Mouse (Mus musculus) midbrain, embryonic 12.5 days (tissue): Measurements from ENCODE around the gene Oprl1. TPM values are rescaled to one million over a fixed set of nuclear protein-coding genes. Genes with fewer than 3 reads are reported as not detected.
A peak's percentile ranks its signal among the peaks of the same experiment; 100 is the strongest.

ENCODE experiments used
- ATAC-seq: fragments of 200-750 bp; cut with Nextera tagmentation; 2 replicates; pipeline ENCODE4 v1.8.0; 2017; ENCODE audit warnings: low read depth, moderate TSS enrichment, moderate library complexity; ENCODE audit not compliant: low FRiP score
- H3K27ac ChIP-seq: fragments of 300-500 bp; sonication (generic); replicated peaks from 2 replicates; pipeline ENCODE4 v1.5.1; 2016; ENCODE audit warnings: mild to moderate bottlenecking
- H3K27me3 ChIP-seq: fragments of 300-500 bp; sonication (generic); 2 replicates; pipeline ENCODE4 v1.6.1; 2016; ENCODE audit warnings: mild to moderate bottlenecking
- H3K36me3 ChIP-seq: fragments of 300-500 bp; sonication (generic); 2 replicates; pipeline ENCODE4 v1.6.1; 2016
- H3K4me1 ChIP-seq: fragments of 300-500 bp; sonication (generic); 2 replicates; pipeline ENCODE4 v1.6.1; 2016
- H3K4me2 ChIP-seq: fragments of 300-500 bp; sonication (generic); replicated peaks from 2 replicates; pipeline ENCODE4 v1.6.1; 2016; ENCODE audit warnings: mild to moderate bottlenecking, moderate library complexity
- H3K4me3 ChIP-seq: fragments of 300-500 bp; sonication (generic); 2 replicates; pipeline ENCODE4 v1.5.1; 2016; ENCODE audit warnings: mild to moderate bottlenecking
- H3K9ac ChIP-seq: fragments of 300-500 bp; sonication (generic); replicated peaks from 2 replicates; pipeline ENCODE4 v1.6.1; 2016; ENCODE audit warnings: mild to moderate bottlenecking, moderate library complexity
- H3K9me3 ChIP-seq: fragments of 300-500 bp; sonication (generic); 2 replicates; pipeline ENCODE4 v1.6.1; 2016; ENCODE audit warnings: mild to moderate bottlenecking
- WGBS: fragments of 180-500 bp; shearing (Covaris S2); methylation state at CpG from one replicate; pipeline ENCODE4 v1.1.7; 2016; 5-methylcytosine and 5-hydroxymethylcytosine counted together
- polyA plus RNA-seq: library from polyadenylated mRNA; unstranded; fragments of >200 nt; fragmentation: Nextera tagmentation; extraction: Ambion mirVana; gene quantifications from 2 replicates; pipeline ENCODE4 v1.2.1, GENCODE M21; 2016

Gene Oprl1
- 41.8 and 42.5 TPM in 2 replicates for polyA plus RNA-seq

GRCm38 (mm10) chr2:181714903-181715326, at the start of gene Oprl1:
Gene Oprl1, plus strand, starts transcription at chr2:181715016.
- Histone ChIP-seq H3K4me3 (peak within 1 kb of the TSS; percentile 45), H3K9me3 (no peaks in the 10 kb centered on the region), H3K36me3 (peaks cover 16% of the 10 kb centered on the region), H3K9ac (peak within 1 kb of the TSS; percentile 57), H3K27ac (peak within 1 kb of the TSS; percentile 88), H3K4me1 (peaks cover 40% of the 10 kb centered on the region), H3K27me3 (no peaks in the 10 kb centered on the region), H3K4me2 (peak within 1 kb of the TSS; percentile 53)
- ATAC-seq = peak; percentile 70
- 2% methylated on average over 7 of the region's 7 CpGs for WGBS

DNA sequence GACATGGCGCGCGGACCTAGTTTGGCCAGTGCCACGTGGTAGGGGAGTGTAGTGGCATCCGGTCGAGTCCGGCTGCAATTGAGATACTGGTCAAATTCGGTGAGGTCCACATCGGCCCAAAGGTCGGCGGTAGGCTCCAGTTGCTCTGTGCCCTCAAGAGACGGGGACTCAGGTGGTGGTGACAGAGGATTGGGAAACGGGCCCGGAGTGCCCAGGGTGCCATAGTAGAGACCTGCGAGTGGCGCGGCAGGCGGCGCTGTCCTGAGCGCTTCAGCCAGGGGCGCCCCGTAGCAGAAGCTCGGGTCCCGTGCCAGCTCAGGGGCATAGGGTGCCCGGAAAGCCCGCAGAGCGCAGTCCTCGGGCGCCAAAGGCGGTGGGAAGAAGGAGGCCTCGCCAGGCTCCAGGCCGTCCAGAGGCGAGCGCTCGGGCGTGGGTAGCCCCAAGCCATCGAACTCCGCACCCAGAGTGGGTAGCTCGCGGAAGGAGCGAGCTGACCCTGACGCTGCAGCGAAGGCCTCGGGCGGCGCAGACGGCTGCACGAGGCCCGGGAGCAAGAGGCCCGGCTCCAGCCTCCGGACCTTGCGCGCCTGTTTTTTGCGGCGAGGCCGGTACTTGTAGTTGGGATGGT, 44.4 kb upstream of the Oprl1 start:
- Histone ChIP-seq H3K4me2 (peak overlapping the region; percentile 51), H3K4me1 (peaks cover 26% of the 10 kb centered on the region), H3K9me3 (no peaks in the 10 kb centered on the region), H3K36me3 (no peaks in the 10 kb centered on the region), H3K9ac (peak overlapping the region; percentile 25; the same call in 1 of the 2 replicates), H3K27me3 (peaks cover 70% of the 10 kb centered on the region), H3K4me3 (peak overlapping the region; percentile 40), H3K27ac (no peak overlapping the region)
- no peak for ATAC-seq
- 3% methylated on average over 56 of the region's 56 CpGs for WGBS

DNA sequence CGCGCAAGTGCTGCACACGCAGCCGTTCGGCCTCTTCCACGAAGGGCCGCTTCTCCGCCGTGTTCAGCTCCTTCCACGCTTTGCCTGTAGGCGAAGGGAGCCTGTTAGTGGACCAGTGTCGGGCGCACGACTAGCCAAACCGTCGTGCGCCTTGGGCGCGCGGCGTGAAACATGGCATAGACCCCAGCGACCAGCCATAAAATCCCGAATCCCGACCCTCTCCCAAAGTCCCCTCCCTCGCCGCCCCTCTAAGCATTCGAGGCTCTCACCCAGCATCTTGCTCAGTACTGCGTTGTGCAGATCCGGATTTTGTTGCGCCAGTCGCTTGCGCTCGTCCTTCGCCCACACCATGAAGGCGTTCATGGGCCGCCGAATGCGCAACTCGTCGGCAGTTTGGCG, 43.9 kb upstream of the Oprl1 start:
- Histone ChIP-seq H3K9me3 (no peaks in the 10 kb centered on the region), H3K4me3 (peak overlapping the region; percentile 40), H3K27me3 (peaks cover 70% of the 10 kb centered on the region), H3K4me2 (peak overlapping the region; percentile 51), H3K27ac (no peak overlapping the region), H3K36me3 (no peaks in the 10 kb centered on the region), H3K9ac (peak overlapping the region; percentile 25; the same call in 1 of the 2 replicates), H3K4me1 (peaks cover 31% of the 10 kb centered on the region)
- WGBS = under 1% methylated on average over 41 of the region's 41 CpGs
- ATAC-seq = no peak

- ATAC-seq = no peak
- Histone ChIP-seq H3K27me3 (peaks cover 70% of the 10 kb centered on the region), H3K9ac (peak within 1 kb of the TSS; percentile 25; the same call in 1 of the 2 replicates)
These were observed 43.5 kb upstream of the Oprl1 start, which contains the start of gene Sox18 for GRCm38 (mm10) chr2:181671326-181671725. Gene Sox18, minus strand, starts transcription at chr2:181671640.

DNA sequence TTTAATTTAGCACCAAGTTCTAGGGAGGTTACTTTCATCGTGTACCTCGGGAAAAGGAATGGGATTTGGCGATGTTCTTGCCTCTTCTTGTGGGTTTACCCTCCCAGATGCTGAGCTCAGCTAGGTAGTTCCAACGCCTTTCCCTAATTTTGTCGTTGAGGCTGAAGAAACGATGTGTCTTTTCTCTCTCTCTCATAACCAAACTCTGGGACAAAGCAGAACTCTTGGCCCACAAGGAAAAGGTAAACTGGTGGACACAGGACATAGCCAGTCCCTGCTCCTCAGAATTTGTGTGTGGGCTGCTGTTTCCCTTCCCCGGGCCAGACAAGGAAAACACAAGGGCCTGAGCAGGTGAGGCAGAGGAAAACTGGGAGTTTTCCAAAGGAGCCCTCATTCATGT, 42.8 kb upstream of the Oprl1 start:
- no peak overlapping the region for H3K4me3 ChIP-seq
- H3K4me1 ChIP-seq = peaks cover 37% of the 10 kb centered on the region
- WGBS = 23% methylated on average over 7 of the region's 7 CpGs

More at GRCm38 (mm10) chr2:181671326-181671725, 43.5 kb upstream of the Oprl1 start, which contains the start of gene Sox18:
- H3K4me1 ChIP-seq = peaks cover 35% of the 10 kb centered on the region
- H3K27ac ChIP-seq = no peak within 1 kb of the TSS
- under 1% methylated on average over 43 of the region's 43 CpGs for WGBS
- H3K4me2 ChIP-seq = peak within 1 kb of the TSS; percentile 51
- no peaks in the 10 kb centered on the region for H3K36me3 ChIP-seq
- no peaks in the 10 kb centered on the region for H3K9me3 ChIP-seq
- H3K4me3 ChIP-seq = peak within 1 kb of the TSS; percentile 40

GRCm38 (mm10) chr2:181673501-181673900, 41.3 kb upstream of the Oprl1 start:
- Histone ChIP-seq H3K9ac (no peak overlapping the region), H3K4me2 (no peak overlapping the region), H3K4me1 (peaks cover 37% of the 10 kb centered on the region), H3K9me3 (no peaks in the 10 kb centered on the region), H3K36me3 (no peaks in the 10 kb centered on the region), H3K4me3 (no peak overlapping the region), H3K27me3 (peaks cover 62% of the 10 kb centered on the region), H3K27ac (no peak overlapping the region)
- no peak for ATAC-seq
- 38% methylated on average over 1 of the region's 1 CpGs for WGBS

More for the DNA sequence above, 42.8 kb upstream of the Oprl1 start:
- Histone ChIP-seq H3K4me2 (no peak overlapping the region), H3K9ac (no peak overlapping the region), H3K27ac (no peak overlapping the region), H3K27me3 (peaks cover 70% of the 10 kb centered on the region), H3K36me3 (no peaks in the 10 kb centered on the region), H3K9me3 (no peaks in the 10 kb centered on the region)
- ATAC-seq = no peak

- Histone ChIP-seq H3K27ac (no peak overlapping the region), H3K9me3 (no peaks in the 10 kb centered on the region), H3K4me3 (no peak overlapping the region), H3K9ac (no peak overlapping the region), H3K4me2 (no peak overlapping the region), H3K4me1 (peaks cover 43% of the 10 kb centered on the region), H3K36me3 (no peaks in the 10 kb centered on the region), H3K27me3 (peaks cover 47% of the 10 kb centered on the region)
- 75% methylated on average over 4 of the region's 4 CpGs for WGBS
- ATAC-seq = no peak
These were observed 39.9 kb upstream of the Oprl1 start for GRCm38 (mm10) chr2:181674934-181675333.

- Histone ChIP-seq H3K9ac (no peak overlapping the region), H3K27ac (0 out of 2 replicates have a peak overlapping the region, but pooled peaks have one; percentile 27), H3K27me3 (peaks cover 42% of the 10 kb centered on the region), H3K4me3 (no peak overlapping the region), H3K4me2 (peak overlapping the region; percentile 38), H3K9me3 (no peaks in the 10 kb centered on the region), H3K4me1 (peaks cover 40% of the 10 kb centered on the region), H3K36me3 (no peaks in the 10 kb centered on the region)
- peak; percentile 12; the same call in 1 of the 2 replicates for ATAC-seq
- WGBS = 4% methylated on average over 14 of the region's 14 CpGs
These were observed 39.4 kb upstream of the Oprl1 start for GRCm38 (mm10) chr2:181675454-181675853.

DNA sequence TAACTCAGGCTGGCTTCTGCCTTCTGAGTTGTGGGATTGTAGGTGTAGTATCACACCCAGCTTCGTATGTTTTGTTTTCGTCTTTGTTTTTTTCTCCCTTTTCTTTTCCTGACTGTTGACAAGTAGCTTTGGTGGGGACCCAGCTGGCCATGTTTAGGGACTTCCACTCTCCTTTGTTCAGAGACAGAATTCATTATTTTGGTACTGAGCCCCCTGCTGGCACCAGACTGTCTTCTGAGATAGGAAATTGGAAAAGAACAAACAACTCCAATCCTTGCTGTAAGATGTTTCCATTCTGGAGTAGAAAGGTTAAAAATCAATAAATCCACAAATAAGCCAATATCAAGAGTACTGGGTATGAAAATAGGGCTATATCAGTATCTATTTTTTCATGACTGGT, 38.4 kb upstream of the Oprl1 start:
- Histone ChIP-seq H3K36me3 (no peaks in the 10 kb centered on the region), H3K9ac (no peak overlapping the region), H3K4me3 (no peak overlapping the region), H3K9me3 (no peaks in the 10 kb centered on the region), H3K4me1 (peaks cover 38% of the 10 kb centered on the region), H3K27me3 (peaks cover 36% of the 10 kb centered on the region), H3K27ac (0 out of 2 replicates have a peak overlapping the region, but pooled peaks have one; percentile 27), H3K4me2 (no peak overlapping the region)
- WGBS = 47% methylated on average over 2 of the region's 2 CpGs
- ATAC-seq = no peak

DNA sequence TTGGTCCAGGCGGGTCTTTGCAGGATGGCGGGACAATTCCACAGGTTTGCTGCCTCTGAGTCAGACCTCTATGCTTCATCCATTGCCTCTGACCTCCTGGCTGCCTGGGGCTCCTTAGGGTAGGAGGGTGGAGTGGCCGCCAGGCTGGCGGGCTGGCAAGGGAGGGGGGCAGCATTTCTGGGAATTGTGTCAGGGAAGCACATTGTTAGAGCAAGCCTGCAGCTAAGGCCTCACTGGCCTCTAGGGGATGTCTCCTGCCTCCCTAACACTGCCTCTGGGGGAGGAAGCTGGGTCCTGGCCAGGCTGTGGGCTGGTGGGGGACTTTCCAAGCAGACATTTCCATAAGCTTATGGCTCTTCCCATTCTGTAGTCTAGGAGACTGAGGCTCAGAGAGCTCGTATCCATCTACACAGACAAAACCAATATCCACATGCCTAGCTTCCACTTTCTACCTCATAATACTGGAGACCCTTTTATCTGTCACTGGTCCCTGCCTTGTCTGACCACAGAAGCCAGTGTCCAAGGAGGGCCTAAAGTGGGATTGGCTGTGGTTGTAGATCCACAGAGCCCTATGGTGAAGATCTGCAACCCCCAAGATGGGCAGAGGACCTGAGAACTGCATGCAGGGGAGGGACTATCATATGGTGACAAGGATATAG, 37.6 kb upstream of the Oprl1 start:
- Histone ChIP-seq H3K27me3 (peaks cover 28% of the 10 kb centered on the region), H3K9ac (0 out of 2 replicates have a peak overlapping the region, but pooled peaks have one; percentile 2), H3K4me3 (no peak overlapping the region), H3K9me3 (no peaks in the 10 kb centered on the region), H3K36me3 (no peaks in the 10 kb centered on the region), H3K4me1 (peaks cover 35% of the 10 kb centered on the region), H3K4me2 (no peak overlapping the region), H3K27ac (peak overlapping the region; percentile 30; the same call in 1 of the 2 replicates)
- WGBS = 58% methylated on average over 5 of the region's 5 CpGs
- ATAC-seq = no peak

GRCm38 (mm10) chr2:181677755-181678098, 37.1 kb upstream of the Oprl1 start:
- 63% methylated on average over 3 of the region's 3 CpGs for WGBS
- Histone ChIP-seq H3K9ac (no peak overlapping the region), H3K4me3 (no peak overlapping the region), H3K27ac (no peak overlapping the region), H3K4me1 (peaks cover 35% of the 10 kb centered on the region), H3K27me3 (peaks cover 23% of the 10 kb centered on the region), H3K9me3 (no peaks in the 10 kb centered on the region), H3K36me3 (no peaks in the 10 kb centered on the region), H3K4me2 (no peak overlapping the region)
- ATAC-seq = no peak

DNA sequence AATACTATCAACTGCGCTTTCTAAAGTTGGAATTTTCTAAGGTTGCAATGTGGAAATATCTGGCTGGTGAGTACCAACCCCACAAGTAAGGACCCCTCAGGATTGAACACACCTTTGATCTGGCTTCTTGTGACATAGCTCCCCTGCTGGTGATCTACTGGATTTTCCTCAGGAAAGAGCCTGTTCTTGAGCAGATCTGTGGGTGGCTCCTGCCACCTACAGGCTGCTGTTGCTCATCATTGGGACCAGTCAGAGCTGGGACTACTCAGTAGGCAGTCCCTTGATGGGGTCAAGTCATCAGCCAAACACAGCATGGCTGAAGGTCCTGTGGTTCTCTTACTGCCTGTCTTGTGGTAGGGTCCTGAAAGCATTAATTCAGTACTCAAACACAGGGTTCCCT, 36.0 kb upstream of the Oprl1 start:
- Histone ChIP-seq H3K4me3 (no peak overlapping the region), H3K27me3 (peaks cover 13% of the 10 kb centered on the region), H3K4me2 (no peak overlapping the region), H3K9me3 (no peaks in the 10 kb centered on the region), H3K4me1 (peaks cover 33% of the 10 kb centered on the region), H3K27ac (no peak overlapping the region), H3K9ac (no peak overlapping the region), H3K36me3 (no peaks in the 10 kb centered on the region)
- 45% methylated on average over 1 of the region's 1 CpGs for WGBS
- peak; percentile 49 for ATAC-seq
